Mouse (Mus musculus): ENCODE measurements around the gene Nyap2.

- peak; percentile 49 for TF ChIP-seq CTCF (conservative IDR thresholded peaks at IDR 0.05; ENCODE audit: low read length)
- TF ChIP-seq POU5F1 (IDR thresholded peaks at IDR 0.05; ENCODE audit: borderline replicate concordance, low read length) = no peak
- no peak for TF ChIP-seq NANOG (IDR thresholded peaks at IDR 0.05; ENCODE audit: borderline replicate concordance, low read length)
Measured at GRCm38 (mm10) chr1:81310087-81310626, 233.4 kb downstream of the Nyap2 start.

All from E14TG2a.4 (cell line).